Mouse (Mus musculus): ENCODE measurements around the gene Sf3b6. TPM values are rescaled to one million over a fixed set of nuclear protein-coding genes. Genes with fewer than 3 reads are reported as not detected.

Sf3b6 gene
- total RNA-seq, 2 experiments from 2014 or later, result 32.5 to 35.7 TPM

Other genes with a start within 250 kb of the Sf3b6 start
- 10 to 100 TPM; 22.7 to 25.7 TPM for gene Itsn2, start 224.9 kb upstream of the Sf3b6 start, total RNA-seq (2021)
- not detected for gene Gm3625, start 224.6 kb upstream of the Sf3b6 start, total RNA-seq (2021)
- gene Fam228a, start 79.1 kb upstream of the Sf3b6 start, total RNA-seq (2021), result under 1 TPM; 0.12 to 0.25 TPM
- 1 to 10 TPM; 1.4 to 2.3 TPM for gene Pfn4, start 48.5 kb upstream of the Sf3b6 start, total RNA-seq (2021)
- 1 to 10 TPM; 7.8 to 8.8 TPM for gene Fam228b, start 48.3 kb upstream of the Sf3b6 start, total RNA-seq (2021)
- 1 to 10 TPM in 1 of 2 experiments, under 1 TPM in 1; 0.39 to 1.1 TPM for gene Fkbp1b, start 24.0 kb downstream of the Sf3b6 start, total RNA-seq (2021)
- gene Wdcp, start 25.8 kb downstream of the Sf3b6 start, total RNA-seq (2021), result 1 to 10 TPM; 5.6 to 6.2 TPM
- gene Mfsd2b, start 56.8 kb downstream of the Sf3b6 start, total RNA-seq (2021), result under 1 TPM; 0.66 TPM
- 100 to 1,000 TPM; 141 to 142 TPM for gene Ubxn2a, start 90.2 kb downstream of the Sf3b6 start, total RNA-seq (2021)
- 10 to 100 TPM; 11.3 to 12.0 TPM for gene Atad2b, start 99.8 kb downstream of the Sf3b6 start, total RNA-seq (2021)